10 mouse cellular contexts compared by ENCODE assay signal in genomic region chr2:35797998-35798397, GRCm38 (mm10).
"Had no signal": no experiment of that assay in that cellular context is flagged by ENCODE, and none has a peak within 500 bp of the region (broad histone marks: within the 10 kb centered on the region; RNA-seq: fewer than 3 reads in every experiment).

No protein-coding gene starts in this region.

- H3K9me3 ChIP-seq: limb, embryonic 12.5 days; liver, embryonic 13.5 days; midbrain, embryonic 13.5 days had no signal

- H3K27ac ChIP-seq: limb, embryonic 12.5 days; liver, embryonic 13.5 days; midbrain, embryonic 13.5 days had no signal

- H3K27me3 ChIP-seq: limb, embryonic 12.5 days; liver, embryonic 13.5 days; midbrain, embryonic 13.5 days had no signal

- DNase-seq: kidney, postnatal 14 days; liver; liver, embryonic 13.5 days; liver, postnatal 0 days; right cerebral cortex, postnatal 25 days; thymus, adult 2 months; thymus, postnatal 25 days had no signal

- H3K4me2 ChIP-seq: limb, embryonic 12.5 days; liver, embryonic 13.5 days; midbrain, embryonic 13.5 days had no signal

- H3K4me3 ChIP-seq: limb, embryonic 12.5 days; liver, embryonic 13.5 days; midbrain, embryonic 13.5 days had no signal

- H3K9ac ChIP-seq: limb, embryonic 12.5 days; liver, embryonic 13.5 days; liver, postnatal 0 days; midbrain, embryonic 13.5 days had no signal

- H3K36me3 ChIP-seq: limb, embryonic 12.5 days; liver, embryonic 13.5 days; midbrain, embryonic 13.5 days had no signal

- ATAC-seq: intestine, postnatal 0 days; liver, postnatal 0 days; midbrain, embryonic 13.5 days had no signal

- H3K4me1 ChIP-seq: liver, embryonic 13.5 days; midbrain, embryonic 13.5 days had no signal
